Mouse (Mus musculus) liver, adult 2 months (tissue): ENCODE results near the gene Rnase10. TPM values are rescaled to one million over a fixed set of nuclear protein-coding genes. Genes with fewer than 3 reads are reported as not detected.
"Not testable (repeated sequence)": the region's sequence is repeated elsewhere in the genome, so short reads cannot be mapped to it uniquely, and the experiment has no call there.

Experiments
- DNase-seq: peaks from one replicate; pipeline ENCODE4 v3.0.0-alpha.2; 2011; ENCODE audit warnings: low read depth, low spot score; ENCODE audit errors: extremely low read depth
- H3K27ac ChIP-seq: fragments of 200-500 bp; replicated peaks from 2 replicates; pipeline ENCODE4 v1.5.1; 2012; ENCODE audit warnings: low read depth, mild to moderate bottlenecking, control low read depth, inconsistent platforms, low read length; ENCODE audit not compliant: insufficient read depth
- H3K27me3 ChIP-seq: fragments of 200-500 bp; 2 replicates; pipeline ENCODE4 v1.6.1; 2012; ENCODE audit warnings: mild to moderate bottlenecking, moderate library complexity, low read length, inconsistent platforms; ENCODE audit not compliant: control insufficient read depth, insufficient read depth
- H3K36me3 ChIP-seq: fragments of 200-500 bp; 2 replicates; pipeline ENCODE4 v1.6.1; 2012; ENCODE audit warnings: low read length, inconsistent platforms; ENCODE audit not compliant: control insufficient read depth, insufficient read depth
- H3K4me1 ChIP-seq: fragments of 200-500 bp; 2 replicates; pipeline ENCODE4 v1.6.1; 2011; ENCODE audit warnings: low read length; ENCODE audit not compliant: control insufficient read depth, insufficient read depth
- H3K4me3 ChIP-seq: fragments of 200-500 bp; 2 replicates; pipeline ENCODE4 v1.5.1; 2011; ENCODE audit warnings: low read depth, mild to moderate bottlenecking, control low read depth, low read length, moderate library complexity; ENCODE audit not compliant: insufficient read depth
- H3K79me2 ChIP-seq: fragments of 200-500 bp; 2 replicates; pipeline ENCODE4 v1.6.1; 2012; ENCODE audit warnings: inconsistent platforms, mild to moderate bottlenecking, low read length, moderate library complexity; ENCODE audit not compliant: control insufficient read depth, insufficient read depth
- H3K9ac ChIP-seq: fragments of 200-500 bp; 2 replicates; pipeline ENCODE4 v1.6.1; 2012; ENCODE audit warnings: low read depth, mild to moderate bottlenecking, control low read depth, inconsistent platforms, low read length
- CTCF ChIP-seq: fragments of 200-500 bp; IDR thresholded peaks from 2 replicates; pipeline ENCODE4 v1.5.1; 2011; ENCODE audit warnings: low read depth, low read length, control low read depth
- POLR2A ChIP-seq: fragments of 200-500 bp; IDR thresholded peaks from 2 replicates; pipeline ENCODE4 v1.6.1; 2011; ENCODE audit warnings: low read length, control low read depth; ENCODE audit not compliant: insufficient read depth; ENCODE audit errors: extremely low read depth
- WGBS: fragments of 180-500 bp; shearing (Covaris S2); methylation state at CpG from one replicate; pipeline ENCODE4 v1.1.7; 2018; 5-methylcytosine and 5-hydroxymethylcytosine counted together
- polyA plus RNA-seq: library from polyadenylated mRNA; depleted of rRNA; stranded (reverse); fragments of >200 nt; gene quantifications from 2 replicates; pipeline ENCODE4 v1.2.3, GENCODE M21; 2012
- total RNA-seq: library from RNA; depleted of rRNA; stranded (reverse); fragments of >200 nt; gene quantifications from 2 replicates; pipeline ENCODE4 v1.2.3, GENCODE M21; 2014

Rnase10 gene
- total and polyA plus RNA-seq, 2 experiments, result 0.09 TPM

GRCm38 (mm10) chr14:50970822-50971221, 36.7 kb upstream of the Rnase10 start:
- no peak overlapping the region for H3K4me3 ChIP-seq
- no peak overlapping the region for H3K27ac ChIP-seq
- no peak for DNase-seq
- no peaks in the 10 kb centered on the region for H3K27me3 ChIP-seq
- H3K4me1 ChIP-seq, result no peaks in the 10 kb centered on the region
- H3K79me2 ChIP-seq, result no peaks in the 10 kb centered on the region
- WGBS, result 48% methylated on average over 1 of the region's 1 CpGs
- no peaks in the 10 kb centered on the region for H3K36me3 ChIP-seq
- TF ChIP-seq CTCF, result no peak
- TF ChIP-seq POLR2A, result no peak
- H3K9ac ChIP-seq, result no peak overlapping the region

- not testable (repeated sequence) for H3K4me3 ChIP-seq, H3K27me3 ChIP-seq, H3K27ac ChIP-seq, H3K4me1 ChIP-seq, H3K36me3 ChIP-seq, H3K79me2 ChIP-seq, DNase-seq, H3K9ac ChIP-seq
- WGBS, result 94% methylated on average over 5 of the region's 5 CpGs
Observed at GRCm38 (mm10) chr14:50973054-50973453, 34.5 kb upstream of the Rnase10 start.

GRCm38 (mm10) chr14:50973700-50974099, 33.9 kb upstream of the Rnase10 start:
- no peak overlapping the region for H3K27ac ChIP-seq
- TF ChIP-seq CTCF (no peak), POLR2A (no peak)
- no peak overlapping the region for H3K4me3 ChIP-seq
- H3K9ac ChIP-seq, result no peak overlapping the region
- H3K36me3 ChIP-seq, result no peaks in the 10 kb centered on the region
- DNase-seq, result no peak
- H3K4me1 ChIP-seq, result no peaks in the 10 kb centered on the region; the same call in 1 of the 2 replicates
- no peaks in the 10 kb centered on the region for H3K79me2 ChIP-seq
- no peaks in the 10 kb centered on the region for H3K27me3 ChIP-seq
- 71% methylated on average over 4 of the region's 4 CpGs for WGBS

- Histone ChIP-seq H3K79me2 (no peaks in the 10 kb centered on the region), H3K36me3 (no peaks in the 10 kb centered on the region), H3K27ac (no peak overlapping the region), H3K4me3 (no peak overlapping the region), H3K4me1 (no peaks in the 10 kb centered on the region; the same call in 1 of the 2 replicates), H3K27me3 (no peaks in the 10 kb centered on the region), H3K9ac (no peak overlapping the region)
- no peak for DNase-seq
- TF ChIP-seq CTCF (no peak), POLR2A (no peak)
- WGBS, result 81% methylated on average over 5 of the region's 5 CpGs
Observed at GRCm38 (mm10) chr14:50975001-50975400, 32.5 kb upstream of the Rnase10 start.

GRCm38 (mm10) chr14:50976674-50977073, 30.9 kb upstream of the Rnase10 start:
- H3K4me3 ChIP-seq, result no peak overlapping the region
- 51% methylated on average over 9 of the region's 9 CpGs for WGBS
- TF ChIP-seq CTCF, result no peak
- TF ChIP-seq POLR2A, result no peak
- H3K9ac ChIP-seq, result peak overlapping the region; percentile 12; the same call in 1 of the 2 replicates
- no peaks in the 10 kb centered on the region; the same call in 1 of the 2 replicates for H3K4me1 ChIP-seq
- DNase-seq, result no peak
- H3K27ac ChIP-seq, result no peak overlapping the region
- no peaks in the 10 kb centered on the region for H3K36me3 ChIP-seq
- H3K27me3 ChIP-seq, result no peaks in the 10 kb centered on the region
- H3K79me2 ChIP-seq, result no peaks in the 10 kb centered on the region

GRCm38 (mm10) chr14:50978451-50978850, 29.1 kb upstream of the Rnase10 start:
- not testable (repeated sequence) for DNase-seq, H3K4me1 ChIP-seq, H3K27me3 ChIP-seq, H3K9ac ChIP-seq, H3K36me3 ChIP-seq, H3K4me3 ChIP-seq, H3K27ac ChIP-seq, H3K79me2 ChIP-seq
- 95% methylated on average over 6 of the region's 6 CpGs for WGBS

GRCm38 (mm10) chr14:50979631-50980030, 27.9 kb upstream of the Rnase10 start:
- Histone ChIP-seq H3K36me3 (no peaks in the 10 kb centered on the region), H3K9ac (no peak overlapping the region), H3K27ac (no peak overlapping the region), H3K4me3 (no peak overlapping the region), H3K79me2 (no peaks in the 10 kb centered on the region), H3K4me1 (no peaks in the 10 kb centered on the region; the same call in 1 of the 2 replicates), H3K27me3 (no peaks in the 10 kb centered on the region)
- TF ChIP-seq CTCF, result no peak
- TF ChIP-seq POLR2A, result no peak
- DNase-seq, result no peak
